Mouse (Mus musculus): ENCODE results near the gene Dcps.

- peak; percentile 96 for TF ChIP-seq POLR2A (IDR thresholded peaks at IDR 0.05; ENCODE audit: extremely low read depth, insufficient read depth, low read length)
- TF ChIP-seq CTCF (IDR thresholded peaks at IDR 0.05; ENCODE audit: extremely low read depth, insufficient read depth, low read length): no peak
These were observed 34.9 kb upstream of the Dcps start, which contains the start of gene Foxred1 for GRCm38 (mm10) chr9:35210542-35211474.
